Mouse (Mus musculus) liver, embryonic 11.5 days (tissue): ENCODE measurements around the gene Hdac9. TPM values are rescaled to one million over a fixed set of nuclear protein-coding genes. Genes with fewer than 3 reads are reported as not detected.
A peak's percentile ranks its signal among the peaks of the same experiment; 100 is the strongest.

Experiments
- ATAC-seq: fragments of 200-750 bp; cut with Nextera tagmentation; replicated peaks from 2 replicates; pipeline ENCODE4 v1.8.0; 2017; ENCODE audit warnings: moderate number of reproducible peaks, mild to moderate bottlenecking, moderate TSS enrichment, moderate library complexity; ENCODE audit not compliant: low FRiP score
- DNase-seq: peaks from one replicate; pipeline ENCODE4 v3.0.0-alpha.2; 2017; ENCODE audit warnings: low spot score
- H3K27ac ChIP-seq: fragments of 300-500 bp; sonication (generic); 2 replicates; pipeline ENCODE4 v1.5.1; 2014; ENCODE audit warnings: mild to moderate bottlenecking, low read depth, low read length, control low read depth
- H3K27me3 ChIP-seq: fragments of 300-500 bp; sonication (generic); replicated peaks from 2 replicates; pipeline ENCODE4 v1.6.1; 2014; ENCODE audit warnings: low read length, mixed read lengths; ENCODE audit not compliant: control insufficient read depth, insufficient read depth
- H3K36me3 ChIP-seq: fragments of 300-500 bp; sonication (generic); 2 replicates; pipeline ENCODE4 v1.6.1; 2014; ENCODE audit warnings: mild to moderate bottlenecking, low read length, moderate library complexity, mixed read lengths; ENCODE audit not compliant: control insufficient read depth, insufficient read depth
- H3K4me1 ChIP-seq: fragments of 300-500 bp; sonication (generic); replicated peaks from 2 replicates; pipeline ENCODE4 v1.6.1; 2014; ENCODE audit warnings: low read length, mixed read lengths; ENCODE audit not compliant: control insufficient read depth, insufficient read depth
- H3K4me2 ChIP-seq: fragments of 300-500 bp; sonication (generic); 2 replicates; pipeline ENCODE4 v1.6.1; 2014; ENCODE audit warnings: mild to moderate bottlenecking, control low read depth, moderate library complexity
- H3K4me3 ChIP-seq: fragments of 300-500 bp; sonication (generic); 2 replicates; pipeline ENCODE4 v1.5.1; 2014; ENCODE audit warnings: low read depth, low read length, control low read depth
- H3K9ac ChIP-seq: fragments of 300-500 bp; sonication (generic); 2 replicates; pipeline ENCODE4 v1.6.1; 2014; ENCODE audit warnings: low read depth, low read length, control low read depth
- H3K9me3 ChIP-seq: fragments of 300-500 bp; sonication (generic); 2 replicates; pipeline ENCODE4 v1.6.1; 2016; ENCODE audit warnings: low read length, inconsistent platforms, mixed read lengths; ENCODE audit not compliant: control insufficient read depth
- WGBS: fragments of 180-500 bp; shearing (Covaris S2); extraction: QIAGEN DNeasy Blood & Tissue Kit; methylation state at CpG from one replicate; pipeline ENCODE4 v1.1.7; 2014; 5-methylcytosine and 5-hydroxymethylcytosine counted together
- polyA plus RNA-seq: library from polyadenylated mRNA; unstranded; fragments of >200 nt; fragmentation: Nextera tagmentation; extraction: Ambion mirVana; gene quantifications from 2 replicates; pipeline ENCODE4 v1.2.1, GENCODE M21; 2014

Hdac9 gene
- polyA plus RNA-seq, 1 experiment from 2014 or later: 3.5 TPM

- no peak overlapping the region for H3K4me2 ChIP-seq
- 72% methylated on average over 3 of the region's 3 CpGs for WGBS
- H3K36me3 ChIP-seq: no peaks in the 10 kb centered on the region
- no peak overlapping the region for H3K9ac ChIP-seq
- no peaks in the 10 kb centered on the region for H3K9me3 ChIP-seq
- H3K4me3 ChIP-seq: no peak overlapping the region
- DNase-seq (no peak), ATAC-seq (no peak)
- no peaks in the 10 kb centered on the region for H3K4me1 ChIP-seq
- no peaks in the 10 kb centered on the region for H3K27me3 ChIP-seq
- no peak overlapping the region for H3K27ac ChIP-seq
Measured at GRCm38 (mm10) chr12:34776170-34776569, 140.7 kb downstream of the Hdac9 start.

DNA sequence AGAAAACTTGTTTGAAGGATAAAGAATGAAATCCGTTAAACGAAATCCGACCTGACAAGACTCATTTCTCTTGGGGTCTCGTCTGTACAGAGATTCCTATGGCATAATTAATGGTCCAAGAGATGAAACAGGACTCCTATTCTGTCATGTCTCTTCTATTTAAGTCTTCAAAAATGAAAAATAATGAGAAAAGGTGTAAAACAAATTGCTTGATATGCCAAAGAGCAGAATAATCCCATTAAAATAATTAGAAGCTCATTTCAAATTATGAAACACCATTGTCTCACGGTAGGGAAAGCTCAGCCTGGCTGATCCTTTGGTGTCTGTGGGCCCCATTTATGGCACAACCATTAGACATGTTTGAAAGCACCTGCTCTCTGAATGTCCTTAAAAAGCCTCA is 142.8 kb downstream of the Hdac9 start:
- H3K27me3 ChIP-seq: no peaks in the 10 kb centered on the region
- no peaks in the 10 kb centered on the region for H3K9me3 ChIP-seq
- 70% methylated on average over 5 of the region's 5 CpGs for WGBS
- no peak overlapping the region for H3K9ac ChIP-seq
- ATAC-seq (no peak), DNase-seq (no peak)
- no peak overlapping the region for H3K27ac ChIP-seq
- no peak overlapping the region for H3K4me2 ChIP-seq
- H3K4me3 ChIP-seq: no peak overlapping the region
- no peaks in the 10 kb centered on the region for H3K4me1 ChIP-seq
- H3K36me3 ChIP-seq: no peaks in the 10 kb centered on the region

DNA sequence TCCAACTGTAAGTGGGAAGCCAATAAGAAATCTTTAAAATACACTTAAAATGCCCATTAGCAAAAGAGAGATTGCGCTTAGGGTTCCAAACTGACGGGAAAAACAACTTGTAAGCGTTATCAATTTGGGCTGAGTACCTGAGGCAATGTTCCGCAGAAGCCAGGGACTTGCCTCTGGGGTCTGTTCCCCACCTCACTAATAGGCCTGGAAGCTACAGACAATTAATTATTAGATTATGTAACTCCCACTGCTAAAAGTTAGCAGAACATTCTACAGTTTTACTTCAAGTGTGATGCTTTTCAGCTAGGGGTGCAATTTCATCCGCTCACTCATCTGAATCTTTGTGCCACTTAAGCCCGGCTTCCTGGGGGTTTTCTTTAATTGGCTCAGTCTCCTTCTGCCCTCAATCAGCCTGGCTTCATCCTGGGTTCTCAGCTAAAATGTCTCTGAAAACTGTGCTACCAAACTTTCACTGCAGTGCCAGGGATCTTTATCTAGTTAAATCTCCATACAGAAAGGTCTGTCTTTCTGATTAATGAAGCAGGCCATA is 149.6 kb downstream of the Hdac9 start:
- Histone ChIP-seq H3K36me3 (no peaks in the 10 kb centered on the region), H3K9me3 (no peaks in the 10 kb centered on the region), H3K27me3 (no peaks in the 10 kb centered on the region), H3K4me2 (no peak overlapping the region), H3K4me3 (no peak overlapping the region), H3K4me1 (no peaks in the 10 kb centered on the region), H3K27ac (no peak overlapping the region), H3K9ac (no peak overlapping the region)
- DNase-seq (no peak), ATAC-seq (no peak)
- WGBS: 78% methylated on average over 6 of the region's 6 CpGs

DNA sequence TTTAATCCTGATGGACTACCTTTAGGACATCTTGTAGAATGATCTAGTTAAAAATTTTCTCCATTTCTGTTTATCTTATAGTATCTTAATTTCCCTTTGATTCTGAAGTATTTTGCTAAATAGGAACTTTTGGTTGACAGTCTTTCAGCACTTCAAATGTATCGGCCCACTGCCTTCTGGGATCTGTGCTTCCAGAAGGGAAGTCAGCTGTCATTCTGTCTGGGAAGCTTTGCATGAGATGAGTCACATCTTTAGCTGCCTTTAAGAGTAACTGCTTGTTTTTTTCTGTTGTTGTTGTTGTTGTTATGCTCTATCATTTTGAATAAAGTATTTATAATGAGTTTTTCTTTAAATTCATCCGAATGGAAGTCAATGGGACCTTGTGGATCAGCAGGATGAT is 169.6 kb downstream of the Hdac9 start:
- Histone ChIP-seq H3K4me3 (no peak overlapping the region), H3K4me1 (no peaks in the 10 kb centered on the region), H3K9ac (no peak overlapping the region), H3K27ac (no peak overlapping the region), H3K36me3 (no peaks in the 10 kb centered on the region), H3K9me3 (no peaks in the 10 kb centered on the region), H3K27me3 (no peaks in the 10 kb centered on the region), H3K4me2 (no peak overlapping the region)
- ATAC-seq (no peak), DNase-seq (no peak)
- 69% methylated on average over 2 of the region's 2 CpGs for WGBS

GRCm38 (mm10) chr12:34725204-34725603 is 191.7 kb downstream of the Hdac9 start:
- ATAC-seq (no peak), DNase-seq (no peak)
- no peak overlapping the region for H3K4me2 ChIP-seq
- no peak overlapping the region for H3K27ac ChIP-seq
- no peak overlapping the region for H3K4me3 ChIP-seq
- H3K9ac ChIP-seq: no peak overlapping the region
- H3K36me3 ChIP-seq: no peaks in the 10 kb centered on the region
- WGBS: 59% methylated on average over 5 of the region's 5 CpGs
- H3K9me3 ChIP-seq: no peaks in the 10 kb centered on the region
- no peaks in the 10 kb centered on the region for H3K27me3 ChIP-seq
- H3K4me1 ChIP-seq: no peaks in the 10 kb centered on the region

DNA sequence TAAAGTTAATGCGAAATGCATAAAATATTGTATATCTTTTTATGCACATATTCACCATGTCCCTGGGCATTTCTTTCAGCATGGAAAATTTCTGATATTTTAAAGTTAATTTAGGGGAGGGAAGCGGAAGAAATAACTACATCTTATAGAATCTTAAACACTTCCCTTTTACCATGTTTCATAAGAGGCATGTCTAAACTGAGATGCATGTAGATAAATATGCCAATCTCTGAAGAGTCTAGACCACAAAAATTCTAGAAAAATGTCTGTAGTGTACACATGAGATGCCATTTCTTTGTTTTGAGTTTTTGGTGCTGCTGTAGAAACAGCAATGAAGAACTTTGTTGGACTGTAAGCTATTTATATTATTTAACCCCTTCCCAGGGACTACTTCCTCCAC is 192.6 kb downstream of the Hdac9 start:
- 81% methylated on average over 2 of the region's 2 CpGs for WGBS
- no peaks in the 10 kb centered on the region for H3K36me3 ChIP-seq
- no peaks in the 10 kb centered on the region for H3K4me1 ChIP-seq
- no peak overlapping the region for H3K27ac ChIP-seq
- H3K27me3 ChIP-seq: no peaks in the 10 kb centered on the region
- no peaks in the 10 kb centered on the region for H3K9me3 ChIP-seq
- no peak overlapping the region for H3K4me3 ChIP-seq
- DNase-seq (no peak), ATAC-seq (no peak)
- no peak overlapping the region for H3K9ac ChIP-seq
- no peak overlapping the region for H3K4me2 ChIP-seq

DNA sequence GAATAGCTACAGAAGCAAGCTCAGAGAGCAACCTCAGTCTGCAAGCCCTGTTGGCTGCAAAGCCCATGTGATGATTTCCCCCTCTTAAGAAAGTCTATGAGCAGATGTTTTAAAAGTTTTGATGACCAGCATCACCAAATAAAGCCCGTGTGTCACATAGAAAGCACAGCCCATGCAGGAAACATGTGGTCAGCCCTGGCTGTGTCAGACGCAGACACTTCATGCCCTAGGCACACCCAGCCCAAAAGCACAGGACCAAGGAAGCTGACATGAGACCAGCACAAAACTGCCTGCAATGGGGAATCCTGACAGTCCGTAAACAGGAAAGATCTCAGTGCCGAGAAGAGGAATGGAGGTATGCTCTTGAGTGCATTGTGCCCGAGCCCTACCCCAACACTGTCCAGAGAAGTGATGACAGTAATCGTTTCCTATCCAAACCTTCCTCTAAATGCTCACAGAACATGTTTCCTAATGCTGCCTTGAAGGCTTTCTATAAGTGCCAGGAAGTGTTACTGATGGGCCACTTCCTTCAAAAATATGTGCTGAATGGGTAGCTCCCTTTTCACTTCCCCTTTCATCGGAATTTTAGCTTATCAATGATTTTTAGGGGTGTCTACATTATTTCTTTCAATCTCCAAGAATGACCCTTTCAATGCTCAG is 193.9 kb downstream of the Hdac9 start:
- Histone ChIP-seq H3K9ac (no peak overlapping the region), H3K27me3 (no peaks in the 10 kb centered on the region), H3K4me2 (no peak overlapping the region), H3K36me3 (no peaks in the 10 kb centered on the region), H3K4me1 (no peaks in the 10 kb centered on the region), H3K9me3 (no peaks in the 10 kb centered on the region), H3K4me3 (no peak overlapping the region), H3K27ac (no peak overlapping the region)
- ATAC-seq (no peak; the same call in 1 of the 2 replicates), DNase-seq (no peak)
- 40% methylated on average over 7 of the region's 7 CpGs for WGBS

- no peak for ATAC-seq
- no peak overlapping the region for H3K9ac ChIP-seq
- no peak for DNase-seq
- no peak overlapping the region for H3K27ac ChIP-seq
- no peak overlapping the region for H3K4me3 ChIP-seq
- no peak overlapping the region for H3K4me2 ChIP-seq
- no peaks in the 10 kb centered on the region for H3K36me3 ChIP-seq
- 74% methylated on average over 2 of the region's 2 CpGs for WGBS
- H3K27me3 ChIP-seq: no peaks in the 10 kb centered on the region
- no peaks in the 10 kb centered on the region for H3K4me1 ChIP-seq
- H3K9me3 ChIP-seq: no peaks in the 10 kb centered on the region
Measured at GRCm38 (mm10) chr12:34720906-34721305, 196.0 kb downstream of the Hdac9 start.

DNA sequence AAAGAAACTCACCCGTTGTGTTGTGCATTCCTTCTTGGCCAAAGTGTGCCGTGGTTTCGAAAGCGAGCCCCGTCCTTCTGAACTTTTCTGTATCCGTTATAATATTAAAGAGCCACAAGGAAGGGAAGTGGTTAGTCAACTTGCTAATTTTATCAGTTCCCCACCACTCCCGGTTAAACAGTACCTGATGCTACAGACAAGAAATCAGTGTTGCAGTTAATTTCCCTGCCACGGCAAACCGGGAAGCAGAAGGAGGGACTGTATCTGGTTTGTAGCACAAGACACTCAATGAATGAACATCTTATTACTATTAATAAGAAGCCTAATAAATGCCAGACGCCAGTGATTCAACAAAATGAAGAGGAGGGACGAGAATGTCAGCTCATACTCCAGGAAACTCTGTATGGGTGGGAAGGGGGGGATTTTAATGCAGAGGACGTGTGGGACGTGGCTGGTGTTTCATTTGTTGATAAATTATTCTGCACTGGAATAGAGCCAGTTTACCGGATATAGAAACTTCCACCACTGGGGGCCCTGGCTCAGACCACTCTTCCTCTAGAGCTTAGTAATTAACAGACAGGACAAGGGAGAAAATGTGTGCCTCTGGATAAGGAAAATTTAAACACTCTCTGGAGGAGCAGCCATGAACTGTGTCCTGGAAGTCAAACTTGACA is 202.5 kb downstream of the Hdac9 start:
- Histone ChIP-seq H3K4me2 (peak overlapping the region; percentile 46), H3K27me3 (no peaks in the 10 kb centered on the region), H3K27ac (peak overlapping the region; percentile 2; the same call in 1 of the 2 replicates), H3K4me3 (peak overlapping the region; percentile 18), H3K9me3 (no peaks in the 10 kb centered on the region), H3K4me1 (no peaks in the 10 kb centered on the region), H3K9ac (no peak overlapping the region), H3K36me3 (no peaks in the 10 kb centered on the region)
- ATAC-seq (peak; percentile 45), DNase-seq (no peak)
- WGBS: 31% methylated on average over 14 of the region's 14 CpGs
